Mouse (Mus musculus) liver, adult 2 months (tissue): ENCODE data around the gene Spred2. TPM values are rescaled to one million over a fixed set of nuclear protein-coding genes. Genes with fewer than 3 reads are reported as not detected.

ENCODE experiments used
- DNase-seq: peaks from one replicate; pipeline ENCODE4 v3.0.0-alpha.2; 2011; ENCODE audit warnings: low read depth, low spot score; ENCODE audit errors: extremely low read depth
- H3K27ac ChIP-seq: fragments of 200-500 bp; replicated peaks from 2 replicates; pipeline ENCODE4 v1.5.1; 2012; ENCODE audit warnings: low read depth, mild to moderate bottlenecking, control low read depth, inconsistent platforms, low read length; ENCODE audit not compliant: insufficient read depth
- H3K27me3 ChIP-seq: fragments of 200-500 bp; 2 replicates; pipeline ENCODE4 v1.6.1; 2012; ENCODE audit warnings: mild to moderate bottlenecking, moderate library complexity, low read length, inconsistent platforms; ENCODE audit not compliant: control insufficient read depth, insufficient read depth
- H3K36me3 ChIP-seq: fragments of 200-500 bp; 2 replicates; pipeline ENCODE4 v1.6.1; 2012; ENCODE audit warnings: low read length, inconsistent platforms; ENCODE audit not compliant: control insufficient read depth, insufficient read depth
- H3K4me1 ChIP-seq: fragments of 200-500 bp; 2 replicates; pipeline ENCODE4 v1.6.1; 2011; ENCODE audit warnings: low read length; ENCODE audit not compliant: control insufficient read depth, insufficient read depth
- H3K4me3 ChIP-seq: fragments of 200-500 bp; 2 replicates; pipeline ENCODE4 v1.5.1; 2011; ENCODE audit warnings: low read depth, mild to moderate bottlenecking, control low read depth, low read length, moderate library complexity; ENCODE audit not compliant: insufficient read depth
- H3K79me2 ChIP-seq: fragments of 200-500 bp; 2 replicates; pipeline ENCODE4 v1.6.1; 2012; ENCODE audit warnings: inconsistent platforms, mild to moderate bottlenecking, low read length, moderate library complexity; ENCODE audit not compliant: control insufficient read depth, insufficient read depth
- H3K9ac ChIP-seq: fragments of 200-500 bp; 2 replicates; pipeline ENCODE4 v1.6.1; 2012; ENCODE audit warnings: low read depth, mild to moderate bottlenecking, control low read depth, inconsistent platforms, low read length
- CTCF ChIP-seq: fragments of 200-500 bp; IDR thresholded peaks from 2 replicates; pipeline ENCODE4 v1.5.1; 2011; ENCODE audit warnings: low read depth, low read length, control low read depth
- POLR2A ChIP-seq: fragments of 200-500 bp; IDR thresholded peaks from 2 replicates; pipeline ENCODE4 v1.6.1; 2011; ENCODE audit warnings: low read length, control low read depth; ENCODE audit not compliant: insufficient read depth; ENCODE audit errors: extremely low read depth
- WGBS: fragments of 180-500 bp; shearing (Covaris S2); methylation state at CpG from one replicate; pipeline ENCODE4 v1.1.7; 2018; 5-methylcytosine and 5-hydroxymethylcytosine counted together
- polyA plus RNA-seq: library from polyadenylated mRNA; depleted of rRNA; stranded (reverse); fragments of >200 nt; gene quantifications from 2 replicates; pipeline ENCODE4 v1.2.3, GENCODE M21; 2012
- total RNA-seq: library from RNA; depleted of rRNA; stranded (reverse); fragments of >200 nt; gene quantifications from 2 replicates; pipeline ENCODE4 v1.2.3, GENCODE M21; 2014

Gene Spred2
- total and polyA plus RNA-seq, 2 experiments: 3.1 to 5.2 TPM

DNA sequence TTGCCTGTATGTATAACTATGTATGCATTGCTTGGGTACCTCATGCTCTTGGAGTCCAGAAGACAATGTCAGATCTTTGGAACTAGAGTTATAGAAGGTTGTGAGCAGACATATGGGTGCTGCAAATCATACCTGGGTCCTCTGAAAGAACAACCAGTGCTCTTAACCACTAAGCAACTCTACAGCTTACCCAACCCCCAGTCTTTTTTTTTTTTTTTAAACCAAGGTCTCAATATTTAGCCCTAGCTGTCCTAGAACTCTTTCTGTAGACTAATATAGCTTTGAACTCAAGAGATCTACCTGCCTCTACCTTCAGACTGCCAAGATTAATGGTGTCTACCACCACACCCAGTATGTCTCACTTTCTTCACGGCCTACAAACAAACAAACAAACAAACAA lies 2.5 kb upstream of the Spred2 start:
- no peaks in the 10 kb centered on the region for H3K27me3 ChIP-seq
- H3K4me3 ChIP-seq: no peak overlapping the region
- no peaks in the 10 kb centered on the region for H3K36me3 ChIP-seq
- WGBS: 96% methylated on average over 1 of the region's 1 CpGs
- H3K27ac ChIP-seq: no peak overlapping the region
- H3K79me2 ChIP-seq: peaks cover 12% of the 10 kb centered on the region; the same call in 1 of the 2 replicates
- DNase-seq: no peak
- no peak for TF ChIP-seq POLR2A
- TF ChIP-seq CTCF: no peak
- no peak overlapping the region for H3K9ac ChIP-seq
- H3K4me1 ChIP-seq: peaks cover 2% of the 10 kb centered on the region; the same call in 1 of the 2 replicates

DNA sequence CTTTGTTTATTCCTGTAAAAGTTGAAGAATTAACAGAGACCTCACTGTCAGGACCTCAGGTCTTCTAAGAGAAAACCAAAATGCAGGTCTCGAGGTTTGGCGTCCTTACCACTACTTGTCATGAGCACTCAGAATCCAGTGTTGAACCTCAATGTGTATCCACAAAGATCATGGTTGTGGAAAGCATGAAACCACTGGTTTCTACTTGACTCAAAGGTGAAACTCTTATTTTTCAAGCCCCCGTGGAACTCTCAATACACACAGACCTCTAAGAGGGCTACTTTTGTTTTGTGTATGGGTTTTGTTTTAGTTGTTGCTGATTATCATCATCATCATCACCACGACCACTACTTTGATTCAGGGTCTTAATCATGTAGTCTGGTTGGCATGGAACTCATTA lies 2.0 kb upstream of the Spred2 start:
- H3K36me3 ChIP-seq: no peaks in the 10 kb centered on the region
- DNase-seq: no peak
- no peak overlapping the region for H3K9ac ChIP-seq
- no peak overlapping the region for H3K27ac ChIP-seq
- H3K4me1 ChIP-seq: peaks cover 2% of the 10 kb centered on the region; the same call in 1 of the 2 replicates
- H3K4me3 ChIP-seq: no peak overlapping the region
- TF ChIP-seq CTCF: no peak
- no peak for TF ChIP-seq POLR2A
- peaks cover 15% of the 10 kb centered on the region; the same call in 1 of the 2 replicates for H3K79me2 ChIP-seq
- 96% methylated on average over 4 of the region's 4 CpGs for WGBS
- no peaks in the 10 kb centered on the region for H3K27me3 ChIP-seq

DNA sequence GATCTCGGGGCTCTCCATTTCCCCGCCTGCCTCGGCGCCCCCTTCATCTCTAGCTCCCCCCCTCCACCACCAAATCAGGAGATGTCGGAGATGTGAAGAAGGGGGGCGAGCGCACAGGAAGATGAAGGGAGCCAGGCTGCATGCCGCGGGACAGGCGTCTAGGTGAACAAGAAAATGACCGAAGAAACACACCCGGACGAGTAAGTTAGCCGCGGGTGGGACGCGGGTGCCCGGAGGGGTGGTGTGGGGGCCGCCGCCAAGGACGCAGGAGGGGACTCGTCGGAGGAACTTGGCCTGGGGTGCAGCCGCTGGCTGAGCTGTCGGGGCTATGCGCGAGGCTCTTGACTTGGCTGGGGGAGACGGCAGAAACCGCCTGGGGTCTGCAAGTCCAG lies 578 bp downstream of the Spred2 start:
- Histone ChIP-seq H3K9ac (peak overlapping the region; percentile 88), H3K27me3 (no peaks in the 10 kb centered on the region), H3K4me1 (peaks cover 9% of the 10 kb centered on the region), H3K36me3 (no peaks in the 10 kb centered on the region), H3K79me2 (peaks cover 15% of the 10 kb centered on the region; the same call in 1 of the 2 replicates), H3K27ac (peak overlapping the region; percentile 85), H3K4me3 (peak overlapping the region; percentile 96)
- DNase-seq: no peak
- TF ChIP-seq CTCF: no peak
- TF ChIP-seq POLR2A: no peak
- WGBS: 1% methylated on average over 29 of the region's 29 CpGs

- H3K27me3 ChIP-seq: no peaks in the 10 kb centered on the region
- peak overlapping the region; percentile 88 for H3K9ac ChIP-seq
- peak overlapping the region; percentile 85 for H3K27ac ChIP-seq
- peaks cover 10% of the 10 kb centered on the region for H3K4me1 ChIP-seq
- under 1% methylated on average over 75 of the region's 75 CpGs for WGBS
- peak; percentile 60 for DNase-seq
- H3K4me3 ChIP-seq: peak overlapping the region; percentile 96
- peaks cover 15% of the 10 kb centered on the region; the same call in 1 of the 2 replicates for H3K79me2 ChIP-seq
- H3K36me3 ChIP-seq: no peaks in the 10 kb centered on the region
- TF ChIP-seq POLR2A (no peak), CTCF (no peak)
Observed at GRCm38 (mm10) chr11:19925149-19925975, 1.2 kb downstream of the Spred2 start.

GRCm38 (mm10) chr11:19925976-19926842 lies 2.0 kb downstream of the Spred2 start:
- H3K36me3 ChIP-seq: no peaks in the 10 kb centered on the region
- H3K9ac ChIP-seq: no peak overlapping the region
- DNase-seq: no peak
- 26% methylated on average over 15 of the region's 15 CpGs for WGBS
- H3K4me3 ChIP-seq: peak overlapping the region; percentile 51; the same call in 1 of the 2 replicates
- H3K27ac ChIP-seq: no peak overlapping the region
- no peak for TF ChIP-seq CTCF
- TF ChIP-seq POLR2A: no peak
- H3K27me3 ChIP-seq: no peaks in the 10 kb centered on the region
- peaks cover 13% of the 10 kb centered on the region for H3K4me1 ChIP-seq
- H3K79me2 ChIP-seq: peaks cover 15% of the 10 kb centered on the region; the same call in 1 of the 2 replicates
